Mouse (Mus musculus): ENCODE measurements around the gene Polm. TPM values are rescaled to one million over a fixed set of nuclear protein-coding genes. Genes with fewer than 3 reads are reported as not detected.

Polm gene
- total and polyA plus RNA-seq, 3 experiments = 5.4 to 18.3 TPM; not detected in 1

DNA sequence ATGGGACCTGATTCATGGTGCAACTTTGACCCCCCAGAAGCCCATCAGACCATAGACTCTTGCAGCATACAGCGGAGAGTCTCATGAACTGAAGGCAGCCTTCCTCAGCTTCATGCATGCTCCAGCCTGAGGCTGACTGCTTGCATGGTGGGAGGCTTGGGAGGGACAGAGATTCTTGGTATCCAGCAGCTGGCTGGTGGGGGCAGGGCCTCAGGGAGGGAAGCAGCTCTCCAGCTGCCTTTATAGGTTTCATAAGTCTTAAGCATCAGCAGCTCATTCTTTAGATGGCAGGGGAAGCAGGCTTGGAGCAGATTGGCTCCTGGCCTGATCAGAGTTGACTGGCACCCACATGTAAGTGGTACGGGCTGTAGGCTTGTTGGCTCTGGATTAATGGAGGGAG, 29.4 kb upstream of the Polm start:
- Histone ChIP-seq H3K9ac (ENCODE audit: control insufficient read depth, low read depth, low read length, poor library complexity, severe bottlenecking) (no peak overlapping the region), H3K4me3 (ENCODE audit: control insufficient read depth in 1 of 2, insufficient read depth in 1 of 2, low read depth in 2 of 2, low read length in 2 of 2) (no peak overlapping the region), H3K4me1 (ENCODE audit: control insufficient read depth in 1 of 2, insufficient read depth in 2 of 2, low read length in 2 of 2) (no peaks in the 10 kb centered on the region), H3K27me3 (ENCODE audit: control insufficient read depth in 1 of 2, insufficient read depth in 2 of 2, low read length in 2 of 2) (no peaks in the 10 kb centered on the region), H3K79me2 (ENCODE audit: control insufficient read depth, insufficient read depth, low read length, poor library complexity) (no peaks in the 10 kb centered on the region), H3K27ac (ENCODE audit: control insufficient read depth, low read depth, low read length) (no peak overlapping the region), H3K9me3 (replicated peaks; ENCODE audit: insufficient read depth, low read length) (no peaks in the 10 kb centered on the region), H3K36me3 (ENCODE audit: control insufficient read depth in 1 of 2, insufficient read depth in 2 of 2, low read length in 2 of 2) (no peaks in the 10 kb centered on the region; a peak in 1 of 4 replicates)
- no peak for DNase-seq (ENCODE audit: low read depth, low spot score)
- TF ChIP-seq USF1 (IDR thresholded peaks at IDR 0.05; ENCODE audit: low read depth, low read length) = no peak
- no peak for TF ChIP-seq RAD21 (IDR thresholded peaks at IDR 0.05; ENCODE audit: low read depth, low read length)
- TF ChIP-seq MAZ (IDR thresholded peaks at IDR 0.05; ENCODE audit: low read depth, low read length) = no peak
- no peak for TF ChIP-seq MEF2A (IDR thresholded peaks at IDR 0.05; ENCODE audit: extremely low read depth, insufficient replicate concordance, low read depth, low read length, poor library complexity, severe bottlenecking)
- no peak for TF ChIP-seq MYC (IDR thresholded peaks at IDR 0.05; ENCODE audit: low read depth, low read length)
- TF ChIP-seq ETS1 (IDR thresholded peaks at IDR 0.05; ENCODE audit: low read depth, low read length) = no peak
- no peak for TF ChIP-seq TCF12 (IDR thresholded peaks at IDR 0.05; ENCODE audit: low read depth, low read length)
- TF ChIP-seq BHLHE40 (IDR thresholded peaks at IDR 0.05; ENCODE audit: borderline replicate concordance, low read depth, low read length) = no peak
- TF ChIP-seq POLR2AphosphoS2 (IDR thresholded peaks at IDR 0.05; ENCODE audit: low read length) = no peak
- TF ChIP-seq CHD1 (IDR thresholded peaks at IDR 0.05; ENCODE audit: low read depth, low read length) = no peak
- no peak for TF ChIP-seq USF2 (IDR thresholded peaks at IDR 0.05; ENCODE audit: borderline replicate concordance in 1 of 2, insufficient read depth in 1 of 2, low read depth in 1 of 2, low read length in 2 of 2)
- no peak for TF ChIP-seq POLR2A (IDR thresholded peaks at IDR 0.05; ENCODE audit: control insufficient read depth in 1 of 2, insufficient read depth in 1 of 2, low read depth in 1 of 2, low read length in 2 of 2, poor library complexity in 1 of 2)
- no peak for TF ChIP-seq POLR2AphosphoS5 (IDR thresholded peaks at IDR 0.05; ENCODE audit: borderline replicate concordance, low read depth, low read length)
- TF ChIP-seq TBP (IDR thresholded peaks at IDR 0.05; ENCODE audit: low read depth, low read length) = no peak
- no peak for TF ChIP-seq GABPA (IDR thresholded peaks at IDR 0.05; ENCODE audit: low read depth, low read length)

DNA sequence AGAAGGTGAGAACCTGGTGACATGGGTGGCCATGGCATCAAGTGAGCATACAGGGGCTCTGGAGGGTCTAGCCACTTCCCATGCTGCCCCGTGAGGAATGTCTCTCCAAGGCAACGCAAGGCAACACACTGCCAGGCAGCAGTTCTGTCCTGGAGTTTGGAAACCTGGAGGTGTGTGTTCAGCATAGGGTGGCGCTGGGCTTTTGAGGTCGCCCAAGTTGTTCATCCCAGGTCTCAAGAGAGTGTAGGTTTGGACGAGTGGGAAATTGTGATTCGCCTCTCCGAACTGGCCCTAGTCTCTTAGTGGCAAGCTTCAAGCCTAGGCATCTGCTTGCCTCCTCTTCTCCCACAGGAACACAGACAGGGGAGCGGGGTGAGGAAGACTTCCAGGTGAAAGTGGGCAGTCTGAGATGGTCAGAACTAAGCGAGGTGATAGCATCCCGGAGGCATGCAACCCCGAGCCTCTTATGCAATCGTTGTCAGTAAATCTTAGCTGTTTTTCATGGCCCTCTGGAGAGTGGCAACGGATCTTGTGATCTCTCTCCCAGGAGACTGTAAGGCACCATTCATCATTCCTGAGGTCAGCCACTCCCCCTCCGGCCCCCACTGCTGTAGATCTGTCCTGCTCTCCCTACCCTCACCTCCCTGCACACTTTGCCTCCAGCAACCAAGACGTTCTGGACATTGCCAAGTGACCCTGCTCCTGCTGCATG, 24.7 kb upstream of the Polm start:
- Histone ChIP-seq H3K27ac (ENCODE audit: control insufficient read depth, low read depth, low read length) (no peak overlapping the region), H3K79me2 (ENCODE audit: control insufficient read depth, insufficient read depth, low read length, poor library complexity) (no peaks in the 10 kb centered on the region), H3K4me1 (ENCODE audit: control insufficient read depth in 1 of 2, insufficient read depth in 2 of 2, low read length in 2 of 2) (no peaks in the 10 kb centered on the region), H3K36me3 (ENCODE audit: control insufficient read depth in 1 of 2, insufficient read depth in 2 of 2, low read length in 2 of 2) (no peaks in the 10 kb centered on the region), H3K9ac (ENCODE audit: control insufficient read depth, low read depth, low read length, poor library complexity, severe bottlenecking) (no peak overlapping the region), H3K27me3 (ENCODE audit: control insufficient read depth in 1 of 2, insufficient read depth in 2 of 2, low read length in 2 of 2) (peaks cover 0 to 2% of the 10 kb centered on the region in 2 experiments; a peak in 2 of 4 replicates), H3K4me3 (ENCODE audit: control insufficient read depth in 1 of 2, insufficient read depth in 1 of 2, low read depth in 2 of 2, low read length in 2 of 2) (no peak overlapping the region), H3K9me3 (replicated peaks; ENCODE audit: insufficient read depth, low read length) (no peaks in the 10 kb centered on the region)
- DNase-seq (ENCODE audit: low read depth, low spot score) = no peak
- TF ChIP-seq MEF2A (IDR thresholded peaks at IDR 0.05; ENCODE audit: extremely low read depth, insufficient replicate concordance, low read depth, low read length, poor library complexity, severe bottlenecking) (no peak), USF1 (IDR thresholded peaks at IDR 0.05; ENCODE audit: low read depth, low read length) (no peak), TCF12 (IDR thresholded peaks at IDR 0.05; ENCODE audit: low read depth, low read length) (no peak), GATA1 (IDR thresholded peaks at IDR 0.05; ENCODE audit: low read depth, low read length) (no peak), TBP (IDR thresholded peaks at IDR 0.05; ENCODE audit: low read depth, low read length) (no peak), JUND (IDR thresholded peaks at IDR 0.05; ENCODE audit: low read depth, low read length) (no peak), ELF1 (IDR thresholded peaks at IDR 0.05; ENCODE audit: low read depth, low read length) (no peak), RCOR1 (IDR thresholded peaks at IDR 0.05; ENCODE audit: low read depth, low read length) (no peak), NRF1 (IDR thresholded peaks at IDR 0.05; ENCODE audit: insufficient read depth, low read depth, low read length, poor library complexity, severe bottlenecking) (no peak)

All from MEL (cell line).